Mouse (Mus musculus) forebrain, embryonic 12.5 days (tissue): Measurements from ENCODE around the gene Xpr1. TPM values are rescaled to one million over a fixed set of nuclear protein-coding genes. Genes with fewer than 3 reads are reported as not detected.

Experiments used
- ATAC-seq: fragments of 200-750 bp; cut with Nextera tagmentation; 2 replicates; pipeline ENCODE4 v1.8.0; 2017; ENCODE audit warnings: moderate TSS enrichment; ENCODE audit not compliant: low FRiP score
- H3K27ac ChIP-seq: fragments of 300-500 bp; sonication (generic); 2 replicates; pipeline ENCODE4 v1.5.1; 2016; ENCODE audit warnings: mild to moderate bottlenecking
- H3K27me3 ChIP-seq: fragments of 300-500 bp; sonication (generic); 2 replicates; pipeline ENCODE4 v1.6.1; 2016; ENCODE audit warnings: mild to moderate bottlenecking
- H3K36me3 ChIP-seq: fragments of 300-500 bp; sonication (generic); replicated peaks from 2 replicates; pipeline ENCODE4 v1.6.1; 2016; ENCODE audit warnings: mild to moderate bottlenecking
- H3K4me1 ChIP-seq: fragments of 300-500 bp; sonication (generic); 2 replicates; pipeline ENCODE4 v1.6.1; 2016
- H3K4me2 ChIP-seq: fragments of 300-500 bp; sonication (generic); 2 replicates; pipeline ENCODE4 v1.6.1; 2016; ENCODE audit warnings: mild to moderate bottlenecking, moderate library complexity
- H3K4me3 ChIP-seq: fragments of 300-500 bp; sonication (generic); replicated peaks from 2 replicates; pipeline ENCODE4 v1.5.1; 2016; ENCODE audit warnings: mild to moderate bottlenecking
- H3K9ac ChIP-seq: fragments of 300-500 bp; sonication (generic); 2 replicates; pipeline ENCODE4 v1.6.1; 2016; ENCODE audit warnings: mild to moderate bottlenecking
- H3K9me3 ChIP-seq: fragments of 300-500 bp; sonication (generic); 2 replicates; pipeline ENCODE4 v1.6.1; 2016
- WGBS: fragments of 180-500 bp; shearing (Covaris S2); methylation state at CpG from one replicate; pipeline ENCODE4 v1.1.7; 2016; 5-methylcytosine and 5-hydroxymethylcytosine counted together
- polyA plus RNA-seq: library from polyadenylated mRNA; unstranded; fragments of >200 nt; fragmentation: Nextera tagmentation; extraction: Ambion mirVana; gene quantifications from 2 replicates; pipeline ENCODE4 v1.2.1, GENCODE M21; 2016

The Xpr1 gene
- polyA plus RNA-seq, 1 experiment from 2014 or later = 32.7 TPM

GRCm38 (mm10) chr1:155243797-155244770 lies 173.1 kb downstream of the Xpr1 start, which contains the start of gene BC034090:
Gene BC034090 (minus strand): TSS chr1:155244444.
- no peak within 1 kb of the TSS for H3K27ac ChIP-seq
- peak within 1 kb of the TSS; percentile 89 for H3K4me2 ChIP-seq
- H3K9me3 ChIP-seq = no peaks in the 10 kb centered on the region
- 2% methylated on average over 81 of the region's 85 CpGs for WGBS
- peak within 1 kb of the TSS; percentile 71 for H3K9ac ChIP-seq
- H3K36me3 ChIP-seq = 0 out of 2 replicates have a peak, but pooled peaks cover 2% of the 10 kb centered on the region
- peak; percentile 75 for ATAC-seq
- peak within 1 kb of the TSS; percentile 52 for H3K4me3 ChIP-seq
- H3K27me3 ChIP-seq = peaks cover 42% of the 10 kb centered on the region
- H3K4me1 ChIP-seq = peaks cover 23% of the 10 kb centered on the region

DNA sequence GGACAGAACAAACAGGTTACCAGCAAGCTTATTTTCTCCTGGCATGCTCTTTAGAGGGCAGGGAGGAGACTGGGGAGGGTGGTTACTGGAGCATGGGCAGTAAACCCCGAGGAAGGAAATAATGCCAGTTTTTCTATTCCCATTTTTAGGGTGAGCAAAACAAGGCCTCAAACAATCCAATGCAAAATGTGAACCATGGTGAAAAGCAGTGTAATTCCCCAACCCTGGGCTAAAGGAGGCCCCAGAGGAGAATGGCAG lies 174.8 kb downstream of the Xpr1 start:
- no peak for ATAC-seq
- H3K27me3 ChIP-seq = peaks cover 42% of the 10 kb centered on the region
- whole genome bisulfite sequencing = 63% methylated on average over 1 of the region's 1 CpGs

GRCm38 (mm10) chr1:155241701-155242487 lies 175.3 kb downstream of the Xpr1 start:
- peaks cover 42% of the 10 kb centered on the region for H3K27me3 ChIP-seq
- H3K4me1 ChIP-seq = peaks cover 34% of the 10 kb centered on the region
- H3K4me3 ChIP-seq = no peak overlapping the region
- no peak overlapping the region for H3K27ac ChIP-seq
- 81% methylated on average over 12 of the region's 12 CpGs for WGBS
- no peak for ATAC-seq
- H3K4me2 ChIP-seq = no peak overlapping the region
- no peaks in the 10 kb centered on the region for H3K9me3 ChIP-seq
- 0 out of 2 replicates have a peak, but pooled peaks cover 2% of the 10 kb centered on the region for H3K36me3 ChIP-seq
- H3K9ac ChIP-seq = no peak overlapping the region

More for the DNA sequence above, 174.8 kb downstream of the Xpr1 start:
- H3K4me3 ChIP-seq = no peak overlapping the region
- no peaks in the 10 kb centered on the region for H3K9me3 ChIP-seq
- H3K27ac ChIP-seq = no peak overlapping the region
- H3K9ac ChIP-seq = no peak overlapping the region
- no peak overlapping the region for H3K4me2 ChIP-seq
- 0 out of 2 replicates have a peak, but pooled peaks cover 2% of the 10 kb centered on the region for H3K36me3 ChIP-seq
- H3K4me1 ChIP-seq = peaks cover 29% of the 10 kb centered on the region

GRCm38 (mm10) chr1:155239962-155240717 lies 177.1 kb downstream of the Xpr1 start:
- H3K9ac ChIP-seq = no peak overlapping the region
- peaks cover 27% of the 10 kb centered on the region for H3K27me3 ChIP-seq
- no peak overlapping the region for H3K4me3 ChIP-seq
- H3K4me1 ChIP-seq = peaks cover 50% of the 10 kb centered on the region
- 0 out of 2 replicates have a peak overlapping the region, but pooled peaks have one; percentile 8 for H3K27ac ChIP-seq
- 85% methylated on average over 6 of the region's 6 CpGs for WGBS
- no peak overlapping the region for H3K4me2 ChIP-seq
- H3K9me3 ChIP-seq = no peaks in the 10 kb centered on the region
- no peak for ATAC-seq
- 0 out of 2 replicates have a peak, but pooled peaks cover 2% of the 10 kb centered on the region for H3K36me3 ChIP-seq

GRCm38 (mm10) chr1:155239169-155239568 lies 178.0 kb downstream of the Xpr1 start:
- WGBS = 52% methylated on average over 4 of the region's 4 CpGs
- no peak overlapping the region for H3K9ac ChIP-seq
- ATAC-seq = no peak
- no peaks in the 10 kb centered on the region for H3K9me3 ChIP-seq
- H3K4me3 ChIP-seq = no peak overlapping the region
- peaks cover 48% of the 10 kb centered on the region for H3K4me1 ChIP-seq
- H3K27ac ChIP-seq = peak overlapping the region; percentile 61; the same call in 1 of the 2 replicates
- H3K4me2 ChIP-seq = no peak overlapping the region
- H3K36me3 ChIP-seq = 0 out of 2 replicates have a peak, but pooled peaks cover 2% of the 10 kb centered on the region
- peaks cover 17% of the 10 kb centered on the region for H3K27me3 ChIP-seq

GRCm38 (mm10) chr1:155238126-155238525 lies 179.1 kb downstream of the Xpr1 start:
- H3K4me3 ChIP-seq = no peak overlapping the region
- WGBS = 90% methylated on average over 5 of the region's 5 CpGs
- peaks cover 53% of the 10 kb centered on the region for H3K4me1 ChIP-seq
- 0 out of 2 replicates have a peak, but pooled peaks cover 2% of the 10 kb centered on the region for H3K36me3 ChIP-seq
- peaks cover 10% of the 10 kb centered on the region; the same call in 1 of the 2 replicates for H3K27me3 ChIP-seq
- no peaks in the 10 kb centered on the region for H3K9me3 ChIP-seq
- ATAC-seq = no peak
- H3K27ac ChIP-seq = no peak overlapping the region
- H3K4me2 ChIP-seq = no peak overlapping the region
- H3K9ac ChIP-seq = no peak overlapping the region

DNA sequence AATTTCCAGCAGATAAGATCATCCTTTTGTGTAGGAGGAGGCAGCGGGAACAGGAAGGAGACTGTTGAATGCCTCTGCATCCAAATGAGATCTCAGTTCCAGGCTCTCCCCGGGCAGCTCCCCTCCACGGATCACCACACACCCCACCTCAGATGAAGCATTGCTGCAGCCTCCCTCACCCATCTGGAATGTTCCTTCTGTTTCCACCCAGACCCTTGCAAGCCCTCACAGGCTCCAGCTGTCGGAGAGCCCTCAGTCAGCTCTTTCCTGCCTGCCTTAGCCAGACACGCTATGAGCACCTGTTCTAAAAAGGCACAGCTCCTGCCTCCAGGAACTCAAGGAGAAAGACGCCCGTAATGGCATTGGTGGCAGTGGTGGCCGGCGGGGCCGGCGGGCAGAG lies 179.8 kb downstream of the Xpr1 start:
- no peak overlapping the region for H3K9ac ChIP-seq
- WGBS = 69% methylated on average over 11 of the region's 11 CpGs
- H3K27me3 ChIP-seq = peaks cover 5% of the 10 kb centered on the region; the same call in 1 of the 2 replicates
- H3K27ac ChIP-seq = peak overlapping the region; percentile 42; the same call in 1 of the 2 replicates
- no peak overlapping the region for H3K4me3 ChIP-seq
- 0 out of 2 replicates have a peak, but pooled peaks cover 2% of the 10 kb centered on the region for H3K36me3 ChIP-seq
- peaks cover 60% of the 10 kb centered on the region for H3K4me1 ChIP-seq
- H3K9me3 ChIP-seq = no peaks in the 10 kb centered on the region
- ATAC-seq = no peak
- H3K4me2 ChIP-seq = no peak overlapping the region

GRCm38 (mm10) chr1:155236306-155237024 lies 180.8 kb downstream of the Xpr1 start:
- peak overlapping the region; percentile 11; the same call in 1 of the 2 replicates for H3K27ac ChIP-seq
- peaks cover 68% of the 10 kb centered on the region for H3K4me1 ChIP-seq
- no peak for ATAC-seq
- H3K4me2 ChIP-seq = no peak overlapping the region
- H3K4me3 ChIP-seq = no peak overlapping the region
- H3K9ac ChIP-seq = no peak overlapping the region; the same call in 1 of the 2 replicates
- no peaks in the 10 kb centered on the region for H3K27me3 ChIP-seq
- H3K9me3 ChIP-seq = no peaks in the 10 kb centered on the region
- 46% methylated on average over 13 of the region's 13 CpGs for WGBS
- H3K36me3 ChIP-seq = no peaks in the 10 kb centered on the region

DNA sequence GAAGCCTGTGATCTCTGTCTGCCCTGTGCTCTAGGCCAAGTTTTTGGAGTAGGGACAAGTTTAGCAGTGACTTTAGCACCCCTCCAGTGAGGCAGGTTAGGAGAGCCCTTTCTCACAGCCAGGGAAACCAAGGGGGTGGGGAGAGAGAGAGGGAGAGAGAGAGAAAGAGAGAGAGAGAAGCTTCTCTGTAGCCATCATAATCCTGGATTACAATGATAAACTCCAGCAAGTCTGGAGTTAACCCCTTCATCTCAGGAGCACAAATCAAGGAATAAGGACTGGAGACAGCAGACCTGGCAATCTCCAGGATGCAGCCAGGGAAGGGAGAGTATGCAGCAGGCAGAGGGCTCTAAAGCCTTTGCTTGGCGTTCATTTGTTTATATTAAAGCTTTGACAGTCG lies 181.6 kb downstream of the Xpr1 start:
- Histone ChIP-seq H3K36me3 (no peaks in the 10 kb centered on the region), H3K4me1 (peaks cover 74% of the 10 kb centered on the region), H3K27ac (no peak overlapping the region), H3K9me3 (no peaks in the 10 kb centered on the region), H3K4me2 (no peak overlapping the region), H3K9ac (no peak overlapping the region), H3K4me3 (no peak overlapping the region), H3K27me3 (no peaks in the 10 kb centered on the region)
- ATAC-seq = no peak
- WGBS = 34% methylated on average over 2 of the region's 2 CpGs

DNA sequence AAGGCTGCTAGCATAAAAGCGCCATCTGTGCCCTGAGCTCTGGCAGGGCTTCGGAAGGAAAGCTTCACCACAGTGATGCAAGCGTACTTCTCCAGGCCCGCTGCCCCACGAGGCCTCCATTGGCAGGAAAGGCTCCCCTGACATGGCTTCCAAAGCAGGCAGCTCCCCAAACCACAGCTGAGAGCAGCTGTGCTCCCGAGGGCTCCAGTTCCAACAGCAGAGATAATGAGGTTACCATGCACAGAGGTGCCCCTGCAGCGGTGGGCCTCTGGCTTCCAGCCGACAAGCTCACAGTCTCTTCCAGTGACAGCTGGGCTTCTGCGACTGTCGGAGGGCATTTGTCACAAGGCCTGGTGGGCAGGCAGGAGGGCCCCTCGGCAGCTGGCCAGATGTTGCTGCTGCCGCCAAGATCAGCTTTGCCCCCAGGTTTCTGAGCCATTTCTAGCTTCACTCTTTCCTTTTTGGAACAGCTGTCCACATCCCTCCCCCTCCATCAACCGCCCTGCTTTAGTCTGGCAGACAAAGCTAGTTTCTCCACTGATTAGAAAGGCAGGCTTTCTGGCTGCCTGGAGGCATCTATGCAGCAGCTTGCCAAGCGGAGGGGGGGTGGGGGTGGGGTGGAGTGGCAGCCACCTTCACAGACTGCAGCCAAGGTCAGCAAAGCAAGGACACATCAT lies 183.1 kb downstream of the Xpr1 start:
- Histone ChIP-seq H3K4me3 (no peak overlapping the region), H3K27ac (peak overlapping the region; percentile 94), H3K4me1 (peaks cover 81% of the 10 kb centered on the region), H3K9ac (peak overlapping the region; percentile 34; the same call in 1 of the 2 replicates), H3K4me2 (no peak overlapping the region; the same call in 1 of the 2 replicates), H3K27me3 (no peaks in the 10 kb centered on the region), H3K9me3 (no peaks in the 10 kb centered on the region), H3K36me3 (no peaks in the 10 kb centered on the region)
- ATAC-seq = peak; percentile 54; the same call in 1 of the 2 replicates
- 16% methylated on average over 14 of the region's 14 CpGs for WGBS
